Mouse (Mus musculus): ENCODE results near the gene Fgd1. TPM values are rescaled to one million over a fixed set of nuclear protein-coding genes. Genes with fewer than 3 reads are reported as not detected.
A peak's percentile ranks its signal among the peaks of the same experiment; 100 is the strongest.

Fgd1 gene
- 10 to 100 TPM; 19.2 to 20.4 TPM for total RNA-seq (2021)
- long read RNA-seq, experiment 1, full-length matches to known transcripts, result 3 of 7 reads
- long read RNA-seq, experiment 1, partial matches to known transcripts, result 1 of 7 reads
- long read RNA-seq, experiment 1, other reads (novel, unspliced or antisense), result 3 of 7 reads
- long read RNA-seq, experiment 2, full-length matches to known transcripts, result 7 of 9 reads
- long read RNA-seq, experiment 2, partial matches to known transcripts, result 2 of 9 reads
- long read RNA-seq, experiment 2, other reads (novel, unspliced or antisense), result 0 of 9 reads

DNA sequence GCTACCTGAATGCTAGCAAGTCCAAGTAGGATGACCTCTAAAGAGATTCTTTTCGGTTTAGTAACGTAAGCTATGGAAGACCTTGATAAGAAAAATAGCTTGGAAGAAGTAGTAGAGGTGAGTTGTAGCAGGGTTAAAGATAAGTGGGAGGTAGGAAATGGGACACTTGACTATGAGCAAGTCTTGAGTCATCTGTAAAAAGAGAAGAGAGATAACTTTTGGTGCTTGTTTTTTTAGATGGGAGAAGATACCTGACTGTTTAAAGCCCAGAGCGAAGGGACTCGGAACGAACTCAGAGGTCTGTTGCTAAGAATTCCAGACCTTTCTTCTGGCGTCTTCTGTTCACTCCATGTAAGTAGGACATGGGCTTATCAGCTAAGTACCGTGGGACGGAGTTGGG, at the start of gene Fgd1:
Fgd1 (plus strand) TSS at position 301 of the 400 bp plus-strand sequence.
- DNase-seq (ENCODE audit: low spot score in 2 of 2), result no peak

DNA sequence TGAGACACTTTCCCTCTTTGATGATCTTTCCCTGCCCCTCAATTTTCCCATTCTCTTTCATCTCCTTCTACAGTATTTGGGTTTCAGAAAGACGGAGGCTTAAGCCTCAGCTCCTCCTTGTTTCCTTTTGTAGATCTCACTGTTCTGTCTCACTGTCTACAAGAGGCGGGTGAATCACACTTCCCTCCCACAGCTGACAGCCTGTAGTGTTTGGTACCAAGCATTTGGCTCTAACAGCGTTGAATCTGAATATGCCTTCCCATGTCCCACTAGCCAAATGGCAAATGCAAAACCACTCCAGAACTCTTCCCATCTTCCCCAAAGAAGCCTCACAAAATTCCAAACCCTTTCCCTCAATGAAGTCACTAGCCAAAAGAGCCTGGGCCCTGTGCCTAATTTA, 49.2 kb upstream of the Fgd1 start:
- DNase-seq (ENCODE audit: low spot score in 2 of 2), result no peak

DNA sequence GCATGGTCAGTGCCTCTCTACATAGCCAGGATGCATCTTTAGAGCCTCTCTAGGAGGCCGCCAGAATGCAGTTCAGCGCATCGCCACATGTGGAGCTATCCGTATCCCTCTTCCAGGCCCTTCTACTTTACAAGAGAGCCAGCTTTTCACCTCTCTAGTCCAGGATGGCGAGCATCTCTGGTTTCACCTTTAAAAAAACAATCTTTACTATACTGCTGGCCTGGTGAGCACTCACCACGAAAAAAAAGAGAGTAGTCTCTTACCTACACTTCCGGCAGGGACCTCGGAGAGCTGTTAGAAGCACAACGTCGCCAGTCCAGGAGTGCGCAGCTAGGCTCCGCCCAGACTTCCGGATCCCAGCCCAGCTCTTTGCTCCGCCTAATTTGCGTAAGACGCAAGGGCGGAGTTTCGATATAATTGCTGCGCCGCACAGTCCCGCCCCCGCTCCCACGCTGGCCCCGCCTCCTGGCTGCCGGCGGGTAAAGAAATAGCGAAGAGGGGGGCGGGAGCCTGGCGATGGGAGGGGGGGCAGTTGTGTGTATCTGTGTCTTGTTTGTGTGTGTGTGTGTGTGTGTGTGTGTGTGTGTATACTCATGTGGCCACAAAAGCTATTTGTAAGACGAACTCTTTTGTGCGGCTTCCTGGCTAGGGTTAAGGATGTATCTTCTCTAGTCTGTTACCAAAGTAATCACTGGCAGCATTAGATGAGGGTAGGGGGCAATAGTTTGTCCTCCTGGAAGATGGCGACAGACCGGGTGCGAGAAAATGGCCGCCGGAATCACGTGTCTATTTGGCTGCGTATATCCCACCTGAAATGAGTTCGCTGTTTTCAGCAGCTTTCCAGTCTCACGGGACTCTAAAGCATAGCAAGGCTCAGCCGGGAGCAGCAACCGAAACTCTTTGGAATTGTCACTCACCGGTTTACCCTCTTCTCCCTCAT, 28.7 kb upstream of the Fgd1 start, which contains the start of gene Gnl3l:
Gnl3l (minus strand) TSS at position 385 of the 940 bp plus-strand sequence.
- DNase-seq (ENCODE audit: low spot score in 2 of 2), result peak; percentile 71 to 84

DNA sequence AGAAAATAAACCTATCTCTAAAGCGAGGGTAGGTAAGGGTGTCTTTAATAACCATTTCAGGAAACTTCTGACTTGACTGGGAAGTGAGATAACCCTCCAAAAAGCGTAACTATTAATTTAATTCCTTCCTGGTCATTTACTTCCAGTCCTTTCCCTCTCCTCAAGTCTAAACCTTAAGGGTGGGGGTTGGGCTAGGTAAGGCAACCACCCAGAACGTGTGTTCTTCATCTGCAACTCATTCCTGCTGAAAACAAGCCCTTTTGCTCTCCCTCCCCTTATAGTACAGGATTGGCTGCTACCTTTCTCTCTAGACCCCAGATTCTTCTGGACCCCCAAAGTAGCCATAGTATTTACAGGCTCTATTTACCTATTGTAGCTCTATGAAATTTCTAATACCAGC, 28.1 kb upstream of the Fgd1 start:
- DNase-seq (ENCODE audit: low spot score in 2 of 2), result no peak

DNA sequence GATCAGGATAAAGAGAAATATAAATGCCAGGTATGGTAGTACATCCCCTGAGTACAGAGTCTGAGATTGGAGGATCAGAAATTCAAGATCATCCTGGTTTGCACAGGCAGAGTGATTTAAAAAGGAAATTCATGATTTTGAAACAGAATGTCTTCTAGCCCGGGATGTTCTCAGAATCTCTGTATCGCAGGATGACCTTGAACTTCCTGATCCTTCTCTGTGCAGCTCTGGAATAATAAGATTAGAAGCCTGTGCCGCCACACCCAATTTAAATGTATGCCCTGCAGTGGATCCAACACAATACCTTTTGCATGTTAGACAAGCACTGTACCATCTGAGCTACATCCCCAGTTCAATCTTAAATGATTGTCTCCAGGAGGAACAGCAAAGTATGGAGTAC, 27.2 kb upstream of the Fgd1 start:
- DNase-seq (ENCODE audit: low spot score in 2 of 2), result no peak

DNA sequence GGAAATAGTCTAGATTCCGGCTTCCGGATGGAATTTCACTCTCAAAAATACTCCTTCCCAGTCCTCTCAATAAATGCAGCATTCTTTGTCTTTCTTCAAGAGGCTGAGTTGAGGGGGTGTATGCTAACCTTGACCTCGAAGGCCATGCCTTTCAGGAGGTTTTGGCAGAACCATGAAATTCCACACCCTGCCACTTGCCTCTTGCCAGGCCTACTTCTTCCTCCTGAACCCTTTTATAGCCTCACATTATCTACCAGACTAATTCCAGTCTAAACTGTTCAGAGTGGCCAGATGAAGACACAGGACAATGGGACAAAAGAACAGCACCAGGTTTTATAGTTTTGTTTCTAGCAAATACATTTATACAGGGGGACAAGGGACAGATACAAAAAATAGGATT, 14.6 kb upstream of the Fgd1 start:
- no peak for DNase-seq (ENCODE audit: low spot score in 2 of 2)

DNA sequence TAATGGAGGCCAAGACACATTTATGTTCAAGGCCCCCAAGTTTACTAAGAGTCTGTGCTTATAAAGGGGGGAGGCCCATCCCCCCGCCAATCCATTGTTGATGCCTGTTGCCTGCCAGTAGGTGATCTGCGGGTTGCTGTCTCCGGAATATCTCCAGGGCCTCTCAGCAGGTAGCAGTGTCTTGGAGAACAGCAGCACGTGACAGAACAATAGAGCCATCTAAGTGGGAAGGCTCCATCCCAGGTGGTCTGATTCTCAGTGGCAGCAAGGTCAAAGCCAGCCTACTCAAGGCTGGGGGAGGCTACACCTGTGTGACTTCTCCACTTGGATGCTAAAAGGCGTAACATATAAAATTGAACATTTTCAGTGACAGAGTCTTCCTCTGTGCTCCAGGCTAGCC, 4.7 kb upstream of the Fgd1 start:
- DNase-seq (ENCODE audit: low spot score in 2 of 2), result no peak

DNA sequence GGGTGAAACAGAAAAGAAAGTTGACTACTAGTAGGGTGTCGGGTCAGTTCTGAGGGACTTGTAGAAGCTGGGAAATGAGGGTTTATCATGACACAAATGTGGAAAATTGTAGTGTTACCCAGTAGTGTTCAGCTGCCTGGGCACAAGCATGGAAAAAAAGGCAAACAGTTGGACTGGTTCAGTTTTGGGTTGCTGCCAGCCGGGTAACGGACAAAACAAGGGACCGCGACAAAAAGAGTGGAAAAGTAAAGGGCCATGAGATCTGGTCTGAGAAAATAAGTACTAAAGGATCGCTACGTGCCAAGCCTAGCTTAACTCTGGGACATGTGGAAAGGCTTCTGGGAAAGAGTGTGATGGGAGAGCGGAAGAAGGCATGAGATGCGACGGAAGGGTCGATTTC, 371 bp downstream of the Fgd1 start:
- no peak for DNase-seq (ENCODE audit: low spot score in 2 of 2)

DNA sequence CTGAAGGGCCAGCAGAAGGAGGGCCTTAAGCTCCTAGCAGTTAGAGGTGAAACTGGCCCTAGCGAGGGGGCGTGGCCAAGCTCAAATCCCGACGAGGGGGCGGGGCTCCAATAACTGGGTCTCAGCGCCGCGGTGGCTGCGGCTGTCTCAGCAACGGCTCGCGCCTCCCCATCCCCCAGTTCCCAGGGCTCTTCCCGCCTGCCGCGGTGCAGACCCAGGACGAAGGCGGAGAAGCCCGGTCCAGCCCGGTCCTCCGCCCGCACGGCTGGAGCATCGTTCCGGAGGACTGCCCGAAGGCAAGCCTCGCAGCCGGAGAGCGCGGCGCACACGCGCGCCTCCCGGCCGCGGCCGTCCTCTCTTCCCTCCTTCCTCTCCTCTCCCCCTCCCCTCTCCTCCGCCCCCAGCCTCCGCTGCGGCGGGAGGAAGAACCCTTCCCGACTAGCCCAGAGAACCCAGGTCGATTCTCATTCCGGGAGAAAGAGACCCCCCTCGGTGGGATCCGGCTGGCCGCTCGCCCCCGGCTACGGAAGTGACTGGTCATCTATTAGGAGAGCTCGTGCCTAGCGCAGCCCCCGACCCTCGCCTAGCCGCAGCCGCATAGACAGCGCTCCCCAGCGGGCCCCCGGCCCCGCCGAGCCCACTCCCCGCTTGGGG, 954 bp downstream of the Fgd1 start:
- peak; percentile 74 to 85 for DNase-seq (ENCODE audit: low spot score in 2 of 2)

DNA sequence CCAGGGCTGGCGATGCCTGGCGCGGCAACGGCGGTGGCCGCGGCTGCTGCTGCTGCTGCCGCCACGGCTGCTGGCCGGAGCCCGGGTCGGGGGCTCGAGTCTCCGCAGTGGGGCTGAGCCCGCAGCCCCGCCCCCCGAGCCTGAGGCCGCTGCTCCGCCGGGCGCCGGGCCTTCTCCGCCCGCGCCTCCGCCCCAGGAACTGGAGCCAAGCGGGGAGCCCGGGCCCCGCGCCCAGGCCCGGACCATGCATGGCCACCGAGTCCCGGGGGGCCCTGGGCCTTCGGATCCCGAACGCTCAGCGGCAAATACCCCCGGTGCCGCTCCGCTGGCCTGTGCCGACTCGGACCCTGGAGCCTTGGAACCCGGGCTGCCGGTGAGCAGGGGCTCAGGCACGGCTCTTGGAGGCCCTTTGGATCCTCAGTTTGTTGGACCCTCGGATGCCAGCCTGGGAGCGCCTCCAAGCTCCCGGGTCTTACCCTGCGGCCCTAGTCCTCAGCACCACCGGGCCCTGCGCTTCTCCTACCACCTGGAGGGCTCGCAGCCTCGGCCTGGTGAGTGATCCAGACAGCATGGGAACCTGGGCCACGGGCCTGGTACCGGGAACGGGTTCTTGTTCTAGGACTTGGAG, 1.6 kb downstream of the Fgd1 start:
- peak; percentile 30 to 43 for DNase-seq (ENCODE audit: low spot score in 2 of 2)

DNA sequence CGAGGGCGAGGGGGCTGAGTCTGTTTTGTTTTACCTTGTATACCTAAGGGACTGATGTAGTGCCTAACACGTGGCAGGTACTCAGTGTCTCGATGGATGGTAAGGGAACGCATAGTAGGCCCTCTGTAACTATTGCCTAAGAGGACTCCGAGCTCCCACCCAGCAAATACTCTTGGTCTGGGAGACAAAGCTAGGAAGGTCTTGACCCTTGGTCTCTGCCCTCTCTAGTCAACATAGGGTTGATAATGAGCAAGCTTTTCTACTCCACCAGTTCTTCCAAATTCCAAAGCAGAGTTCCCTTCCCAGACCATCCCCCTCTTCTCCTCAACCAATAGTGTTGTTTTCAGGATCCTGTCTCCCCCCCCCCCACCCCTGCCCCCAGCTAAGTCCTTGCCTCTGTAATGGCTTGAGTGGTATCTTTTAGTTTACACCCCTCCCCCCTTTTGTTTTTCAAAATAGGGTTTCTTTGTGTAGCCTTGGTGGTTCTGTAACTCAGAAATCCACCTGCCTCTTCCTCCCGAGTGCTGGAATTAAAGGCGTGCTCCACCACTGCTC, 3.8 kb downstream of the Fgd1 start:
- no peak for DNase-seq (ENCODE audit: low spot score in 2 of 2)

DNA sequence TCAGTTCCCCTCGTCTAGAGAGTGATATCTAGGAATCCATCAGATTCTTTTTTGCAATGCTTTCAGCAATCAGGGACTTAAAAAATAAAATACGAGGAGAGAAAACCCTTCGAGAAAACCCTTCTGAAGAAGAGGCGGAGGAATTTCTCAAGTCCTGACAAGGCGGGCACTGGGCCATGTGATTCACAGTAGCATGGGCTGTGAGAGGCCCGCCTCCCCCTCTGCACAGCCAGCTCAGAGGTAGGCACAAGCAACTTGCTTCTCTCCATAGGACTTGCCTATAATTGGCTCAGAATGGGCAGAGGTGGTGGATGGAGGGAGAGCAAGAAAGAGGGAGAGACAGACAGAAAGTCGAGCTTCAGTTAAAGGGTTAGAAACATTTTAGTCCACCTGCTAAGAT, 4.4 kb downstream of the Fgd1 start:
- peak in 1 of 2 experiments; percentile 16 for DNase-seq (ENCODE audit: low spot score in 2 of 2)

DNA sequence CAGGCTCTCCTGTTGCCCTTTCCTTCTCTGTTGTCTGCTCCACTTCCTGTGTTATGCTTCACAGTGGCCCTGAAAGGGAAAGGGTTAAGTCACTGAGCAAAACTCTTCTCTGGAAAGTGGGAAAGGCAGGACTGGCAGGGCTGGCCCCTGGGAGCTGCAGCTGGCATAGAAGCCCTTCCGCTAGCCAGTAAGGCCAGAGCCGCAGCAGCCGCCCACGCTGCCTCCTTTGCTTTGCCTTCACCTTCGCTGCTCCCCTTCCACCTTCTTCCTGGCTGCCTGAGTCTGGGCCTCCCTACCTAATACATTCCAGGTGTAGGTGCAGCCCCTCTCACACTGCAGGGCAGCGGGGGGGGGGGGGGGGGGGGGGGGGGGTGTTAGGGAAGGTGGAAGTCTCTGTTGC, 8.5 kb downstream of the Fgd1 start:
- peak in 1 of 2 experiments; percentile 13 for DNase-seq (ENCODE audit: low spot score in 2 of 2)

DNA sequence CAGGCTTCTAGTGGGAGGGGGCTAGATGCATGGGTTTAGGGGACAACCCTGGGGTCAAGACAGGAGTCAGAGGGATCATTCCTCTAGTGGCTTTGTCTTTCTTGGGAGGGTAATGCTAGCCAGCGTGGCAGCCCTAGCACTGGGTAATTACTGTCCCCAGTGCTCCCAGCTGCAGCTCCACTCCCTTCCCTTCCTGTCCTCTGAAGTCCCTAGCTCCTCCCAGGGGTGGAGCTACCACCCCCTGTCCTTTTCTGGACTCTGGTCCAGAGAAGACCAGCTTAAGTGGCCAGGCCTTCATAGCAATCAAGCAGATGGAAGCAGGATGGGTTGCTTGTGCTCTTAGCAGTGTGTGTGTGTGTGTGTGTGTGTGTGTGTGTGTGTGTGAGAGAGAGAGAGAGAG, 9.6 kb downstream of the Fgd1 start:
- DNase-seq (ENCODE audit: low spot score in 2 of 2), result peak in 1 of 2 experiments; percentile 19

DNA sequence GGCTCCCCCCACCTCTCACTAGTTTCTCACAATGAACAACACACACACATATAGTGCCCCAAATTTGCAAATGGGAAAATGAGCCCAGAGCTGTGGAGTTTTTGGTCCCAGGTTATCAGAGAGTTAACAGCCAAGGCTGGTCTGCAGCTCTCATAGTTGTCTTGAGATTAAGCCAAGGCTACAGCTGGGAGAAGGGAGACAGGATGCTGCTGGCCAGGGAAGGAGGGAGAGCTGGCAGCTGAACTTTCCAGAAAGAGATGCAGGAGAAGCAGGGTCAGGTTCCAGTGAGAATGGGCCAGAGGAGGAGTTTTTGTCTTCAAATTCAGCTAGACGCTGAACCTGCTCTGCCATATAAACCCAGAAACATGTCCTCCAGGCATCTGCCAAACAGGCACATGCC, 13.4 kb downstream of the Fgd1 start:
- DNase-seq (ENCODE audit: low spot score in 2 of 2), result peak in 1 of 2 experiments; percentile 16

DNA sequence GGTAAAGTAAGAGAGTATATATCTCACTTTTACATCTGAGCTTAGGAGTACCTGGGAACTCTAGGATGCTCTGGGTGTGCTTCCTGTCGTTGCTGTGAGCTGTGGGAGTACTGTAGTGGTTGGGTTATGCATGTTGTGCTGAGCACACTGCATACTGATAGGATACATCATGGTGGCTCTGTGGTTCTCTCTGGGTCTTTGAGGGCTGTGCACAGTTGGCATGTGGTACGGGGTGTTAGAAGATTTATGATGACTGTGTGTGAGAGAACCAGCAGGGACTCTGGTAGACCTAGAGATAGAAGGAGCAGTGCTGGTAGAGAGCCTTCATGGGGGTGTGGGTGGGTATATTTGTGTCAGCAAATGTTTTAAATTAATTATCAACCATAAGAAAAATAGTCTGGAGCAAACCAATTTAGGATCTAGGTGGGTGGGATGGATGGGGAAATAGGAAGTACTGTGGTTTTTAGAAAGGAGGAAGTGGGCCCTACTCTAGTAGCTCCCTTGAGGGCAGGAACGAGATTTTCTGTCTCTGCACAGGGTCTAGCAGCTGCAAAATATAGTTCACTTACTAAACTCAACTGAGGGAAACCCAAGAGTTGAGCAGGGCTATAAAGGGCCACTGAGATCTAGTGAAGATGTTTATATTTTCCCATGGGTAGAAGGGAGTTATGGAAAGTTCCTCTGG, 15.8 kb downstream of the Fgd1 start:
- DNase-seq (ENCODE audit: low spot score in 2 of 2), result no peak

DNA sequence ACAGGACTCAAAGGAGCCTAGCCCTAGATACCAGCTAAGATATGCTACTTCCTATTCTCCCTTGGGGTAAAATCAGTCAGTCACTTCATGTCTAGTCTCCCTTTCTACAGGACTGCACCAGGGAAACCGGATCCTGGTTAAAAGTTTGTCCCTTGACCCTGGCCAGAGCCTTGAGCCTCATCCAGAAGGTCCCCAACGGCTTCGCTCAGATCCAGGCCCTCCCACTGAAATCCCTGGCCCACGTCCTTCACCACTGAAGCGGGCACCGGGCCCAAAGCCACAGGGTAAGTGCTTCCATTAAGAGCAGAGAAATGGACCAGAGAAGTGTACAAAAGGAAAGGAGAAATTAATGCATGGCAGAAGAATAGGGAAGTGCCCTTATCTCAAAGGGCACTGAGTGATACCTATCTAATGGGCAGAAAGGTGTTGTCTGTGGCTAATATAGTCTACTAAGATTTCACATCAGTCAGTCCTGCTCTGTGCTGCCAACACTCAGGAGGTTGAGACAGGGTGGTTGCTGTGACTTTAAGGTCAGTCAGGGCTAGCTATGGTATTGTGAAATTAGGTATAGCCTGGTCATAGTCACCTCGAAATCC, 20.2 kb downstream of the Fgd1 start:
- DNase-seq (ENCODE audit: low spot score in 2 of 2), result no peak

DNA sequence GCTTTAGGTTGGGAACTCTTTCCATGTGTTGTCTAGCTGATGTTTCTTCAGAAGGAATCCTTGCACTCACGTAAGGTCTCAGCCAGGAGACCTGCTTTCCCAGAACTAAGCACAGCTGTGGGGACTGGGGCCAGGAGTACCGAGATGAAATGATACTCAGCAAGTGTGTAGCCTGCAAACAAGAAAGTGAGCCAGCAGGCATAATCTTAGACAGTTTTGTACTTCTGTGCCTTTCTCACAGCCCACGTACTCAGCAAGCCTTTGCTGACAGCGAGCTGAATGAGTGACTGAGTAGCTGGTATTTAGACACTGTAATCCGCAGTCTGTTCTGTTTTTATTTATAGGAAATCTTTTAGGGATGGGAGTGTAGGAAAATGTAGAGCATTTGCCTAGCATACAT, 21.9 kb downstream of the Fgd1 start:
- no peak for DNase-seq (ENCODE audit: low spot score in 2 of 2)

DNA sequence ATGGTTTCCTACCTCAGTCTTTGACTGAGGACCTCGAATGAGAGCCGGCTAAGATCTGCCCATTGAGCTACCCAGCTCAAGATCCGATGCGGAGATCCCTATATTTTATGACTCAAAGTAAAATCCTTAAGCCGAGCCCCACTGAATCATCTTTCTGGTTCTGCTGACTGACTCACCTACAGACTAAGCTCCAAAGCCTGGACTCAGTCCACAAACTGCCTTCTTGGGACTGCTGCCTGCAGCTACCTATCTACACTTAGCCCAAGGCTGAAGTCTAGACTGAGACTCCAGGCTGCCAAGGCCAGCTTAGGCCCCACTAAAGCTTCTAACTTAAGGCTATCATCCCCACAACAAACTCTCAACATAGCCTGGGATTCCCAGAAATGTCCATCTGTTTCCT, 30.1 kb downstream of the Fgd1 start:
- no peak for DNase-seq (ENCODE audit: low spot score in 2 of 2)

DNA sequence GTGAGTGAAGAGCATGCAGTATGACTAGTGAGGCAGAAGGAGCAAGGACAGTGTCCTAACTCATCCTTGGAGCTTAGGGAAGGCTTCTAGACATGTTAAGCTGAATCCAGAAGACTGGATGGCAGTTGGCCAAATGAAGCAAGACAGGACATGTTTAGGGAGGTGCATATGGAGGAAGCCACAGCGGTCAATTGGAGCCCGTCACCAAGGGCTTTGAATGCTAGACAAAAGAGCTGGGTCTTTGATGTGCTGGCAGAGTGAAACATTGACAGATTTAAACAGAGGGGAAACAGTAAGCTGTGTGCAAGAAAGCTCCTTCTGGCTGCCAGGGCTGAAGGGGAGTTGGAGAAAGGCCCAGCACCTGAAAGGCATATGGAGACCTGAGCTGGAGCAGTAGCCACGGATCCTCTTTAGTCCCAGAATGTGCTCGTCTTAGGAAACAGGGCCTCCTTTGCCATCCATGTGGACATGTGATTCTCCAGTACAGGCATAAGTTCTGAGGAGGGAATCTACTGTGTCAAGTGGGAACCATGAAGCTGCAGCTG, 31.1 kb downstream of the Fgd1 start:
- DNase-seq (ENCODE audit: low spot score in 2 of 2), result no peak

All from gastrocnemius, postnatal 4 days (tissue).